ENCODE assay signal across 15 mouse cellular contexts in genomic region chr16:43324009-43324408, GRCm38 (mm10).
"Had no signal": no experiment of that assay in that cellular context is flagged by ENCODE, and none has a peak within 500 bp of the region (broad histone marks: within the 10 kb centered on the region; RNA-seq: fewer than 3 reads in every experiment).

No protein-coding gene starts in this region.

- H3K27ac ChIP-seq: liver, embryonic 15.5 days; midbrain, embryonic 10.5 days; midbrain, embryonic 12.5 days; neural tube, embryonic 12.5 days; stomach, embryonic 15.5 days had no signal

- ATAC-seq: liver, postnatal 0 days; midbrain, embryonic 16.5 days had no signal

- H3K4me3 ChIP-seq: liver, embryonic 15.5 days; midbrain, embryonic 10.5 days; midbrain, embryonic 12.5 days; neural tube, embryonic 12.5 days; stomach, embryonic 15.5 days had no signal

- H3K9me3 ChIP-seq: liver, embryonic 15.5 days; midbrain, embryonic 10.5 days; midbrain, embryonic 12.5 days; neural tube, embryonic 12.5 days; stomach, embryonic 15.5 days had no signal

- H3K36me3 ChIP-seq: liver, embryonic 15.5 days; midbrain, embryonic 10.5 days; midbrain, embryonic 12.5 days; neural tube, embryonic 12.5 days; stomach, embryonic 15.5 days had no signal

- DNase-seq: liver, postnatal 0 days; lung, embryonic 14.5 days; lung, postnatal 10 days; lung, postnatal 4 days; midbrain, embryonic 14.5 days; right cerebral cortex, postnatal 14 days; thymus, adult 2 months; thymus, postnatal 25 days; thymus, postnatal 4 days had no signal

- H3K9ac ChIP-seq: liver, embryonic 15.5 days; liver, postnatal 0 days; lung, embryonic 14.5 days; midbrain, embryonic 12.5 days; neural tube, embryonic 12.5 days; stomach, embryonic 15.5 days had no signal

- H3K27me3 ChIP-seq: liver, embryonic 15.5 days; midbrain, embryonic 12.5 days; neural tube, embryonic 12.5 days; stomach, embryonic 15.5 days had no signal

- H3K4me1 ChIP-seq: liver, embryonic 15.5 days; midbrain, embryonic 10.5 days; midbrain, embryonic 12.5 days; neural tube, embryonic 12.5 days; stomach, embryonic 15.5 days had no signal

- H3K4me2 ChIP-seq: liver, embryonic 15.5 days; lung, embryonic 14.5 days; midbrain, embryonic 12.5 days; neural tube, embryonic 12.5 days; stomach, embryonic 15.5 days had no signal
